Mouse (Mus musculus) layer of hippocampus, adult 2 months (tissue): Measurements from ENCODE around the gene Car12. TPM values are rescaled to one million over a fixed set of nuclear protein-coding genes. Genes with fewer than 3 reads are reported as not detected.
"Not testable (repeated sequence)": the region's sequence is repeated elsewhere in the genome, so short reads cannot be mapped to it uniquely, and the experiment has no call there.

Experiments used
- DNase-seq, 2 experiments: peaks; one replicate each; pipeline ENCODE4 v3.0.0; 2022; ENCODE audit warnings: low spot score in 2 of 2
- H3K27ac ChIP-seq: fragments of 200-600 bp; 2 replicates; pipeline ENCODE4 v1.8.1; 2022
- H3K4me3 ChIP-seq: fragments of 200-600 bp; 2 replicates; pipeline ENCODE4 v1.8.1; 2022; ENCODE audit warnings: mild to moderate bottlenecking
- CTCF ChIP-seq: fragments of 200-600 bp; conservative IDR thresholded peaks from 2 replicates; pipeline ENCODE4 v1.8.1; 2022; ENCODE audit warnings: antibody characterized with exemption, mild to moderate bottlenecking, moderate library complexity
- total RNA-seq, 2 experiments: library from RNA; stranded (reverse); gene quantifications; 2 replicates each; pipeline ENCODE4 v1.2.3; 2021

The Car12 gene
- total RNA-seq, 2 experiments from 2014 or later = 48.6 to 52.5 TPM

- DNase-seq = no peak
- no peak for TF ChIP-seq CTCF
Observed at GRCm38 (mm10) chr9:66744531-66744930, 31.0 kb downstream of the Car12 start.

GRCm38 (mm10) chr9:66748390-66748789 is 34.9 kb downstream of the Car12 start:
- no peak overlapping the region for H3K27ac ChIP-seq
- TF ChIP-seq CTCF = no peak
- no peak for DNase-seq
- H3K4me3 ChIP-seq = no peak overlapping the region

More at GRCm38 (mm10) chr9:66744531-66744930, 31.0 kb downstream of the Car12 start:
- Histone ChIP-seq H3K27ac (no peak overlapping the region), H3K4me3 (no peak overlapping the region)

- no peak for DNase-seq
- Histone ChIP-seq H3K27ac (peak overlapping the region; percentile 2; the same call in 1 of the 2 replicates), H3K4me3 (no peak overlapping the region)
- no peak for TF ChIP-seq CTCF
Observed at GRCm38 (mm10) chr9:66752849-66753248, 39.4 kb downstream of the Car12 start.

GRCm38 (mm10) chr9:66760991-66761390 is 47.5 kb downstream of the Car12 start:
- Histone ChIP-seq H3K4me3 (no peak overlapping the region), H3K27ac (no peak overlapping the region)
- no peak for DNase-seq
- TF ChIP-seq CTCF = no peak

- no peak for TF ChIP-seq CTCF
Observed at GRCm38 (mm10) chr9:66768721-66769120, 55.2 kb downstream of the Car12 start.

GRCm38 (mm10) chr9:66769275-66769674 is 55.8 kb downstream of the Car12 start:
- Histone ChIP-seq H3K27ac (no peak overlapping the region), H3K4me3 (no peak overlapping the region)
- no peak for DNase-seq
- no peak for TF ChIP-seq CTCF

More at GRCm38 (mm10) chr9:66768721-66769120, 55.2 kb downstream of the Car12 start:
- Histone ChIP-seq H3K4me3 (no peak overlapping the region), H3K27ac (no peak overlapping the region)
- no peak for DNase-seq

- Histone ChIP-seq H3K27ac (no peak overlapping the region), H3K4me3 (no peak overlapping the region)
- no peak for DNase-seq
- TF ChIP-seq CTCF = no peak
Observed at GRCm38 (mm10) chr9:66770701-66771100, 57.2 kb downstream of the Car12 start.

GRCm38 (mm10) chr9:66784552-66784951 is 71.1 kb downstream of the Car12 start:
- H3K27ac ChIP-seq, DNase-seq, H3K4me3 ChIP-seq: not testable (repeated sequence)
- peak; percentile 58 for TF ChIP-seq CTCF

- peak; percentile 90 for TF ChIP-seq CTCF
- DNase-seq = peak; percentile 24 to 47
- Histone ChIP-seq H3K27ac (no peak overlapping the region), H3K4me3 (no peak overlapping the region)
Observed at GRCm38 (mm10) chr9:66787821-66788220, 74.3 kb downstream of the Car12 start.

- TF ChIP-seq CTCF = no peak
- Histone ChIP-seq H3K27ac (peak overlapping the region; percentile 91), H3K4me3 (peak overlapping the region; percentile 72)
- DNase-seq = no peak
Observed at GRCm38 (mm10) chr9:66794629-66795463, 81.4 kb downstream of the Car12 start.

GRCm38 (mm10) chr9:66795464-66796324 is 82.2 kb downstream of the Car12 start, which contains the start of gene Aph1b:
TSS of gene Aph1b (minus strand) at chr9:66795490.
- peak within 1 kb of the TSS; percentile 91 for H3K27ac ChIP-seq
- peak; percentile 92 to 95 for DNase-seq
- no peak for TF ChIP-seq CTCF
- peak within 1 kb of the TSS; percentile 72 for H3K4me3 ChIP-seq

- H3K27ac ChIP-seq = peak within 1 kb of the TSS; percentile 91
- DNase-seq = no peak
- H3K4me3 ChIP-seq = peak within 1 kb of the TSS; percentile 72
- TF ChIP-seq CTCF = no peak
Observed at GRCm38 (mm10) chr9:66796739-66797138, 83.3 kb downstream of the Car12 start, which contains the start of gene Gm10647. TSS of gene Gm10647 (plus strand) at chr9:66797039.

GRCm38 (mm10) chr9:66801947-66802346 is 88.5 kb downstream of the Car12 start:
- no peak overlapping the region for H3K4me3 ChIP-seq
- no peak overlapping the region for H3K27ac ChIP-seq
- TF ChIP-seq CTCF = no peak
- no peak for DNase-seq

GRCm38 (mm10) chr9:66805951-66806350 is 92.5 kb downstream of the Car12 start:
- not testable (repeated sequence) for H3K4me3 ChIP-seq, H3K27ac ChIP-seq, DNase-seq
